Mouse (Mus musculus): ENCODE measurements around the gene Dnajb12. TPM values are rescaled to one million over a fixed set of nuclear protein-coding genes. Genes with fewer than 3 reads are reported as not detected.

Gene Dnajb12
- total and polyA plus RNA-seq, 3 experiments, result 13.9 to 35.9 (median 21.5) TPM

GRCm38 (mm10) chr10:59894251-59895160 lies 15.2 kb downstream of the Dnajb12 start:
- TF ChIP-seq NRF1 (IDR thresholded peaks at IDR 0.05; ENCODE audit: low read depth, low read length), result no peak
- TF ChIP-seq ZMIZ1 (IDR thresholded peaks at IDR 0.05; ENCODE audit: low read depth, low read length), result no peak
- no peak for TF ChIP-seq SIN3A (IDR thresholded peaks at IDR 0.05; ENCODE audit: low read length)
- no peak for TF ChIP-seq MAZ (IDR thresholded peaks at IDR 0.05; ENCODE audit: low read depth, low read length)
- no peak for TF ChIP-seq USF1 (IDR thresholded peaks at IDR 0.05; ENCODE audit: low read depth, low read length)
- TF ChIP-seq MAFK (IDR thresholded peaks at IDR 0.05; ENCODE audit: insufficient replicate concordance, low read length), result no peak
- peak; percentile 41; the same call in 1 of the 2 replicates for TF ChIP-seq TCF12 (IDR thresholded peaks at IDR 0.05; ENCODE audit: low read depth, low read length)
- TF ChIP-seq USF2 (conservative IDR thresholded peaks at IDR 0.05; ENCODE audit: low read depth, low read length), result no peak
- no peak for TF ChIP-seq KAT2A (IDR thresholded peaks at IDR 0.05; ENCODE audit: insufficient replicate concordance, low read length)
- no peak for TF ChIP-seq ELF1 (IDR thresholded peaks at IDR 0.05; ENCODE audit: low read depth, low read length)
- TF ChIP-seq SMC3 (IDR thresholded peaks at IDR 0.05; ENCODE audit: low read depth, low read length), result peak; percentile 99
- 0 out of 2 replicates have a peak, but pooled peaks have one; percentile 30 for TF ChIP-seq MXI1 (IDR thresholded peaks at IDR 0.05; ENCODE audit: low read depth, low read length)
- TF ChIP-seq RCOR1 (conservative IDR thresholded peaks at IDR 0.05; ENCODE audit: low read depth, low read length), result no peak
- TF ChIP-seq POLR2AphosphoS2 (IDR thresholded peaks at IDR 0.05; ENCODE audit: low read depth, low read length), result no peak
- no peak for TF ChIP-seq GABPA (IDR thresholded peaks at IDR 0.05; ENCODE audit: insufficient replicate concordance, low read depth, low read length)
- TF ChIP-seq JUND (conservative IDR thresholded peaks at IDR 0.05; ENCODE audit: low read depth, low read length), result no peak
- no peak for TF ChIP-seq HCFC1 (IDR thresholded peaks at IDR 0.05; ENCODE audit: low read depth, low read length)
- peak; percentile 65; the same call in 1 of the 2 replicates for TF ChIP-seq MEF2A (IDR thresholded peaks at IDR 0.05; ENCODE audit: borderline replicate concordance, low read depth, low read length)
- no peak for TF ChIP-seq CHD1 (IDR thresholded peaks at IDR 0.05; ENCODE audit: low read depth, low read length)
- TF ChIP-seq UBTF (IDR thresholded peaks at IDR 0.05; ENCODE audit: low read depth, low read length), result no peak
- no peak for TF ChIP-seq ETS1 (conservative IDR thresholded peaks at IDR 0.05; ENCODE audit: low read depth, low read length)
- no peak for TF ChIP-seq TBP (conservative IDR thresholded peaks at IDR 0.05; ENCODE audit: low read depth, low read length)
- TF ChIP-seq PAX5 (IDR thresholded peaks at IDR 0.05; ENCODE audit: low read length), result no peak
- no peak for TF ChIP-seq ZNF384 (IDR thresholded peaks at IDR 0.05; ENCODE audit: low read depth, low read length)
- TF ChIP-seq JUN (IDR thresholded peaks at IDR 0.05; ENCODE audit: insufficient read depth, low read depth, low read length), result no peak
- no peak for TF ChIP-seq EP300 (IDR thresholded peaks at IDR 0.05; ENCODE audit: low read length)
- peak; percentile 93 for TF ChIP-seq RAD21 (IDR thresholded peaks at IDR 0.05; ENCODE audit: low read depth, low read length)
- no peak for TF ChIP-seq BHLHE40 (IDR thresholded peaks at IDR 0.05; ENCODE audit: low read depth, low read length)
- TF ChIP-seq CTCF (conservative IDR thresholded peaks at IDR 0.05 in 1 of 2, IDR thresholded peaks at IDR 0.05 in 1 of 2; ENCODE audit: low read depth in 2 of 2, low read length in 2 of 2), result peak; percentile 52 to 96; a peak in 3 of 4 replicates
- TF ChIP-seq ZKSCAN1 (IDR thresholded peaks at IDR 0.05; ENCODE audit: borderline replicate concordance, low read depth, low read length), result no peak
- no peak for TF ChIP-seq MYC (IDR thresholded peaks at IDR 0.05; ENCODE audit: low read depth, low read length)
- no peak for TF ChIP-seq POLR2A (IDR thresholded peaks at IDR 0.05; ENCODE audit: low read depth, low read length)
- TF ChIP-seq MAX (IDR thresholded peaks at IDR 0.05; ENCODE audit: low read length), result no peak
- TF ChIP-seq CHD2 (IDR thresholded peaks at IDR 0.05; ENCODE audit: low read length), result no peak
- peak; percentile 60 for TF ChIP-seq IRF4 (IDR thresholded peaks at IDR 0.05; ENCODE audit: low read depth, low read length)
- TF ChIP-seq E2F4 (IDR thresholded peaks at IDR 0.05; ENCODE audit: insufficient replicate concordance, low read depth, low read length), result no peak
- no peak for TF ChIP-seq NELFE (IDR thresholded peaks at IDR 0.05; ENCODE audit: low read depth, low read length)
- peak; percentile 92 for TF ChIP-seq ZC3H11A (IDR thresholded peaks at IDR 0.05; ENCODE audit: low read depth, low read length)
- H3K36me3 ChIP-seq (replicated peaks in 1 of 2; ENCODE audit: control insufficient read depth in 1 of 2, insufficient read depth in 1 of 2, low read length in 1 of 2), result peaks cover 77 to 86% of the 10 kb centered on the region in 2 experiments
- dilution Hi-C loops (cut with MboI; ENCODE audit: extremely low pct_ligation_motif_present, extremely low pct_unique_long_range_greater_than_20kb, low sequenced_read_pairs) (no loop called here), in situ Hi-C loops (cut with MboI; ENCODE audit: low pct_ligation_motif_present, low pct_unique_long_range_greater_than_20kb, low sequenced_read_pairs) (loop anchor here (5.0 to 10.0 kb wide), 4 partner anchors 58 to 340 kb away; partner anchors contain the start of gene Ddit4)
- no peak overlapping the region for H3K4me2 ChIP-seq (ENCODE audit: insufficient read depth, low read depth, poor library complexity, severe bottlenecking)
- peak; percentile 81 for DNase-seq (ENCODE audit: extremely low read depth)
- H3K27ac ChIP-seq (ENCODE audit: insufficient read depth, low read depth), result peak overlapping the region; percentile 29; the same call in 1 of the 2 replicates
- H3K9me3 ChIP-seq (replicated peaks; ENCODE audit: low read length), result no peaks in the 10 kb centered on the region
- H3K4me3 ChIP-seq (replicated peaks in 1 of 3; ENCODE audit: low read depth in 2 of 3, low read length in 2 of 3, poor library complexity in 1 of 3), result no peak overlapping the region
- peaks cover 37 to 54% of the 10 kb centered on the region in 2 experiments for H3K4me1 ChIP-seq (ENCODE audit: control insufficient read depth in 1 of 2, insufficient read depth in 2 of 2)
- no peak overlapping the region for H3K9ac ChIP-seq (ENCODE audit: insufficient read depth, low read depth)
- H3K79me2 ChIP-seq (replicated peaks; ENCODE audit: control insufficient read depth, extremely low read depth, insufficient read depth, poor library complexity, severe bottlenecking), result no peaks in the 10 kb centered on the region
- no peaks in the 10 kb centered on the region for H3K27me3 ChIP-seq (replicated peaks)
